Mouse (Mus musculus) 3T3-L1 (cell line): ENCODE results near the gene B4gat1.
"Not testable (repeated sequence)": the region's sequence is repeated elsewhere in the genome, so short reads cannot be mapped to it uniquely, and the experiment has no call there.

ENCODE experiments used
- DNase-seq: peaks from one replicate; pipeline ENCODE4 v3.0.0-alpha.2; 2015; ENCODE audit warnings: low read depth, low spot score

The B4gat1 gene

DNA sequence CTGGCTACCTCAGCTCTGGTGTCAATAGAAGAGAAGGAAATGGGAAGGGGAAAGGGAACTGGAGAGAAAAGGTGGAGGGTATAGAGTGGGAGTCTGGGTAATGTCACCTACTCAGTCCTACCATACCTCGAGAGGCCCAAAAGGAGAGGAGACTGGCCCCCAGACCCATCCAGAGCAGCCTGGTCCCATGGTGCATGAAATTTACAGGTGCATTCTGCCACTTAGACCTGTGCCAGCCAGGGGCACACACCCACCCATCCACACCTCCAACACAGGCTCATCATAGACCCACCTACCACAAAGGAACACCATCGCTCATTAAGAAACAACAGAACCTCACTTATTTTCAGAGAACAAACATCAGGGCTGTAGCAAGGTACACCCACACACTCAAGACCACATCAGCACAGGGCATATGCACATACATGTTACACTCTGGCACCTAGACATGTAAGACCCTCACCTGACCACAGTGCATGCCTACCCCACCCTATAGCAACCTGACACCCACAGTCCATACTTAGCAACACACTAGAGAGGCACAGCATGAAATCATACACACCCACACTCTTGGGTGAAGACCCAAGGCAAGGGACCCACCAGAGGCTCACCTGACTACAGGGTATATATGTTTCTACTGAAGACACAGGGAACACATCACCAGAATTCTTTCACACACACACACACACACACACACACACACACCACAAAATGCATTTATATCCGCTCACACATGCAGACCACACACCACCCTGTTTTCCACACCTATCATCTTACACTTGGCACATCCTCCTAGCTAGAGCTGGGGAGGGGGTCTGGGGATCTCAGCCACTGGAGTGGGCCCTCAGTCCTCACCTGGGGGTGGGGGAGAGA lies 45.6 kb downstream of the B4gat1 start:
- no peak for DNase-seq

- DNase-seq, result no peak
These were observed 46.2 kb downstream of the B4gat1 start for GRCm38 (mm10) chr19:5084834-5085144.

GRCm38 (mm10) chr19:5085145-5085863 lies 46.7 kb downstream of the B4gat1 start, which contains the start of gene Tmem151a:
Tmem151a (minus strand) TSS chr19:5085531.
- DNase-seq, result no peak

- DNase-seq, result not testable (repeated sequence)
These were observed 47.9 kb downstream of the B4gat1 start for GRCm38 (mm10) chr19:5086533-5086932.

- peak; percentile 100 for DNase-seq
These were observed 49.5 kb downstream of the B4gat1 start, which contains the start of gene Yif1a for GRCm38 (mm10) chr19:5087884-5088728. Yif1a (plus strand) TSS chr19:5088538.

DNA sequence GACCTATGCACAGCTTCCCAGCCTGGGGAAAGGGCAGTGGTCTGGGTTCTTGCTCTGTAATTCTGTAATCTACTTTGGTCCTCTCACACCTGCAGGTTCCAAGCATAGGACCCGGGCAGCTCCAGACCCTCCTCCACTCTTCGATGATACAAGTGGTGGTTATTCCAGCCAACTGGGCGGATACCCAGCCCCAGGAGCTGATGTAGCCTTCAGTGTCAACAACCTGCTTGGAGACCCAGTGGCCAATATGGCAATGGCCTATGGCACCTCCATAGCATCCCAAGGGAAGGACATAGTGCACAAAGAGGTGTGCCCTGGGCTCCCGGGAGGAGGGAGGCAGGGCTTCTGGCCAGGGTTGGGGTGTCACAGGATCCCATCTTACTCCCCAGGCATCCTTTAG lies 50.7 kb downstream of the B4gat1 start:
- no peak for DNase-seq
